Mouse (Mus musculus) myocyte (in vitro differentiated cells): ENCODE results near the gene Mitf. TPM values are rescaled to one million over a fixed set of nuclear protein-coding genes. Genes with fewer than 3 reads are reported as not detected.

Experiments used
- H3K27me3 ChIP-seq: one replicate; pipeline ENCODE4 v1.6.1; 2011; ENCODE audit not compliant: control insufficient read depth, insufficient read depth, insufficient read length
- H3K36me3 ChIP-seq: one replicate; pipeline ENCODE4 v1.6.1; 2011; ENCODE audit not compliant: control insufficient read depth, insufficient read depth
- H3K4me2 ChIP-seq: one replicate; pipeline ENCODE4 v1.6.1; 2011; ENCODE audit warnings: low read depth, control low read depth
- H3K4me3 ChIP-seq: one replicate; pipeline ENCODE4 v1.5.1; 2011; ENCODE audit warnings: mild to moderate bottlenecking, control low read depth, moderate library complexity
- H3K79me2 ChIP-seq: one replicate; pipeline ENCODE4 v1.6.1; 2011; ENCODE audit not compliant: control insufficient read depth, insufficient read depth
- H3ac ChIP-seq: one replicate; pipeline ENCODE4 v1.6.1; 2011; ENCODE audit not compliant: control insufficient read depth, insufficient read length
- CEBPB ChIP-seq: IDR thresholded peaks from 2 replicates; pipeline ENCODE4 v1.6.1; 2011; ENCODE audit warnings: mild to moderate bottlenecking, moderate library complexity; ENCODE audit not compliant: poor library complexity, insufficient read depth, severe bottlenecking
- E2F4 ChIP-seq: IDR thresholded peaks from one replicate; pipeline ENCODE4 v1.6.1; 2011; ENCODE audit warnings: mild to moderate bottlenecking, control low read depth, moderate library complexity; ENCODE audit not compliant: insufficient read depth
- MAX ChIP-seq: IDR thresholded peaks from one replicate; pipeline ENCODE4 v1.6.1; 2011; ENCODE audit warnings: low read depth, mild to moderate bottlenecking, control low read depth
- MYOD1 ChIP-seq, 3 experiments: IDR thresholded peaks; one replicate each; pipeline ENCODE4 v1.6.1; 2011; ENCODE audit warnings: control low read depth in 2 of 3, low read depth in 2 of 3, mild to moderate bottlenecking in 2 of 3, moderate library complexity in 1 of 3; ENCODE audit not compliant: insufficient read length in 2 of 3, control insufficient read depth in 1 of 3
- MYOG ChIP-seq, 3 experiments: IDR thresholded peaks; one replicate each; pipeline ENCODE4 v1.6.1; 2011; ENCODE audit warnings: control low read depth in 2 of 3, low read depth in 2 of 3, mild to moderate bottlenecking in 2 of 3; ENCODE audit not compliant: insufficient read length in 2 of 3, control insufficient read depth in 1 of 3, insufficient read depth in 1 of 3
- POLR2A ChIP-seq: IDR thresholded peaks from one replicate; pipeline ENCODE4 v1.6.1; 2011; ENCODE audit warnings: low read depth, mild to moderate bottlenecking, control low read depth, moderate library complexity; ENCODE audit not compliant: insufficient read length
- POLR2AphosphoS2 ChIP-seq: IDR thresholded peaks from one replicate; pipeline ENCODE4 v1.6.1; 2011; ENCODE audit warnings: low read depth, control low read depth; ENCODE audit not compliant: insufficient read length
- REST ChIP-seq: IDR thresholded peaks from one replicate; pipeline ENCODE4 v1.6.1; 2011; ENCODE audit warnings: mild to moderate bottlenecking, control low read depth, moderate library complexity; ENCODE audit not compliant: insufficient read depth, insufficient read length
- SRF ChIP-seq: IDR thresholded peaks from one replicate; pipeline ENCODE4 v1.6.1; 2011; ENCODE audit warnings: low read depth; ENCODE audit not compliant: control insufficient read depth, insufficient read length
- TCF12 ChIP-seq: IDR thresholded peaks from one replicate; pipeline ENCODE4 v1.6.1; 2011; ENCODE audit warnings: mild to moderate bottlenecking, control low read depth; ENCODE audit not compliant: poor library complexity, insufficient read depth, severe bottlenecking
- TCF3 ChIP-seq: IDR thresholded peaks from one replicate; pipeline ENCODE4 v1.6.1; 2011; ENCODE audit warnings: low read depth, control low read depth; ENCODE audit not compliant: insufficient read length
- USF1 ChIP-seq: IDR thresholded peaks from one replicate; pipeline ENCODE4 v1.6.1; 2011; ENCODE audit warnings: low read depth, mild to moderate bottlenecking, control low read depth, moderate library complexity
- polyA plus RNA-seq: library from polyadenylated mRNA; unstranded; fragments of >200 nt; fragmentation: generic; extraction: Trizol; gene quantifications from one replicate; pipeline ENCODE4 v1.2.1, GENCODE M21; 2012; ENCODE audit warnings: missing spikeins

Mitf gene
- 2.4 TPM for polyA plus RNA-seq

- Histone ChIP-seq H3K79me2 (no peaks in the 10 kb centered on the region), H3K27me3 (no peaks in the 10 kb centered on the region), H3K4me3 (peak within 1 kb of the TSS; percentile 59), H3K4me2 (peak within 1 kb of the TSS; percentile 84), H3ac (peak within 1 kb of the TSS; percentile 65), H3K36me3 (no peaks in the 10 kb centered on the region)
- no peak for TF ChIP-seq TCF12
- no peak for TF ChIP-seq MAX
- no peak for TF ChIP-seq REST
- TF ChIP-seq POLR2AphosphoS2, result peak; percentile 38
- no peak for TF ChIP-seq TCF3
- peak; percentile 62 for TF ChIP-seq USF1
- TF ChIP-seq E2F4, result no peak
- TF ChIP-seq POLR2A, result peak; percentile 62
- peak in 1 of 3 experiments; percentile 9 for TF ChIP-seq MYOG (IDR thresholded peaks at IDR 0.05; ENCODE audit: control insufficient read depth in 1 of 3, insufficient read depth in 1 of 3, insufficient read length in 2 of 3, low read depth in 2 of 3)
- no peak for TF ChIP-seq CEBPB
- TF ChIP-seq MYOD1 (IDR thresholded peaks at IDR 0.05; ENCODE audit: control insufficient read depth in 1 of 3, insufficient read length in 2 of 3, low read depth in 2 of 3), result peak in 1 of 3 experiments; percentile 9
- no peak for TF ChIP-seq SRF
Measured at GRCm38 (mm10) chr6:97806781-97807743, at the start of gene Mitf. Gene Mitf (plus strand): TSS chr6:97807052.

GRCm38 (mm10) chr6:97757361-97757760, 49.5 kb upstream of the Mitf start:
- H3ac ChIP-seq, result no peak overlapping the region
- no peak for TF ChIP-seq USF1
- TF ChIP-seq REST, result no peak
- no peak for TF ChIP-seq CEBPB
- TF ChIP-seq MAX, result no peak
- TF ChIP-seq TCF3, result no peak
- no peak for TF ChIP-seq MYOD1 (IDR thresholded peaks at IDR 0.05; ENCODE audit: control insufficient read depth in 1 of 3, insufficient read length in 2 of 3, low read depth in 2 of 3)
- no peak for TF ChIP-seq E2F4
- no peak for TF ChIP-seq POLR2A

GRCm38 (mm10) chr6:97758884-97759283, 48.0 kb upstream of the Mitf start:
- H3K4me2 ChIP-seq, result peak overlapping the region; percentile 50
- no peaks in the 10 kb centered on the region for H3K36me3 ChIP-seq
- H3K79me2 ChIP-seq, result no peaks in the 10 kb centered on the region
- no peak overlapping the region for H3ac ChIP-seq
- peaks cover 11% of the 10 kb centered on the region for H3K27me3 ChIP-seq
- peak; percentile 1 for TF ChIP-seq TCF12
- TF ChIP-seq MAX, result no peak
- no peak for TF ChIP-seq MYOD1 (IDR thresholded peaks at IDR 0.05; ENCODE audit: control insufficient read depth in 1 of 3, insufficient read length in 2 of 3, low read depth in 2 of 3)
- TF ChIP-seq MYOG (IDR thresholded peaks at IDR 0.05; ENCODE audit: control insufficient read depth in 1 of 3, insufficient read depth in 1 of 3, insufficient read length in 2 of 3, low read depth in 2 of 3), result no peak
- TF ChIP-seq USF1, result no peak
- no peak for TF ChIP-seq POLR2A
- H3K4me3 ChIP-seq, result no peak overlapping the region

More at GRCm38 (mm10) chr6:97757361-97757760, 49.5 kb upstream of the Mitf start:
- H3K79me2 ChIP-seq, result no peaks in the 10 kb centered on the region
- H3K4me2 ChIP-seq, result no peak overlapping the region
- no peaks in the 10 kb centered on the region for H3K36me3 ChIP-seq
- no peaks in the 10 kb centered on the region for H3K27me3 ChIP-seq
- no peak overlapping the region for H3K4me3 ChIP-seq

- peaks cover 11% of the 10 kb centered on the region for H3K27me3 ChIP-seq
- no peaks in the 10 kb centered on the region for H3K36me3 ChIP-seq
- no peaks in the 10 kb centered on the region for H3K79me2 ChIP-seq
- peak overlapping the region; percentile 50 for H3K4me2 ChIP-seq
- TF ChIP-seq MYOG (IDR thresholded peaks at IDR 0.05; ENCODE audit: control insufficient read depth in 1 of 3, insufficient read depth in 1 of 3, insufficient read length in 2 of 3, low read depth in 2 of 3) (peak in 1 of 3 experiments; percentile 8), MYOD1 (IDR thresholded peaks at IDR 0.05; ENCODE audit: control insufficient read depth in 1 of 3, insufficient read length in 2 of 3, low read depth in 2 of 3) (peak in 1 of 3 experiments; percentile 25), REST (no peak)
- no peak overlapping the region for H3K4me3 ChIP-seq
- H3ac ChIP-seq, result no peak overlapping the region
Measured at GRCm38 (mm10) chr6:97759301-97759700, 47.6 kb upstream of the Mitf start.

DNA sequence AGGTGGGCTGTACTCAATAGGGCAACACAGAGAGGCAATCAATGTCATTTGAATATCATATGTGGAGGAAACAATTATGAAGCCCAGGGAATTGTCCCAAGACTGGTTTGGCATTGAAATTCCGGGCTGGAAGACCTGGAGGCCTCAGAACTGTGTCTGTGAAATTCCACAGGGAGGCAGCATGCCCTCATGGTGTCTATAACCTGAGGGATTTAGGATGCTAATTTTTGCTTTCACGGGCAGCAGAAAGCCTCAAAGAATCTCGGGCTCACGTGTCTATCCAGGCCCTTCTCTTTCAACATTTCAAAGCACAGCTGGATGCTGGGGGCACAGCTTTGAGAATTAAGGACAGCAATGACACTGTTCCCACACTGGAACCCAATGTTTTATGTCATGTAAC, 45.5 kb upstream of the Mitf start:
- Histone ChIP-seq H3K36me3 (no peaks in the 10 kb centered on the region), H3K4me3 (no peak overlapping the region), H3ac (no peak overlapping the region), H3K27me3 (peaks cover 11% of the 10 kb centered on the region), H3K4me2 (no peak overlapping the region), H3K79me2 (no peaks in the 10 kb centered on the region)
- no peak for TF ChIP-seq TCF3
